Mouse (Mus musculus): Measurements from ENCODE around the gene Cenpv. TPM values are rescaled to one million over a fixed set of nuclear protein-coding genes. Genes with fewer than 3 reads are reported as not detected.

Gene Cenpv
- polyA plus RNA-seq, 1 experiment from 2014 or later = 15.9 TPM

GRCm38 (mm10) chr11:62497181-62497580, 41.9 kb downstream of the Cenpv start:
- H3K4me2 ChIP-seq = no peak overlapping the region
- H3K4me3 ChIP-seq = no peak overlapping the region
- peaks cover 8% of the 10 kb centered on the region for H3K4me1 ChIP-seq
- 72% methylated on average over 3 of the region's 3 CpGs for WGBS
- H3K27me3 ChIP-seq = no peaks in the 10 kb centered on the region
- no peak overlapping the region for H3K27ac ChIP-seq
- no peak for ATAC-seq (ENCODE audit: insufficient number of reproducible peaks, low FRiP score, low TSS enrichment, low read depth)
- no peaks in the 10 kb centered on the region for H3K9me3 ChIP-seq
- H3K36me3 ChIP-seq = no peaks in the 10 kb centered on the region
- no peak overlapping the region for H3K9ac ChIP-seq

GRCm38 (mm10) chr11:62496151-62496715, 42.8 kb downstream of the Cenpv start:
- WGBS = 57% methylated on average over 5 of the region's 5 CpGs
- Histone ChIP-seq H3K9ac (no peak overlapping the region), H3K4me1 (peaks cover 8% of the 10 kb centered on the region), H3K27ac (no peak overlapping the region), H3K4me3 (no peak overlapping the region), H3K4me2 (no peak overlapping the region), H3K27me3 (no peaks in the 10 kb centered on the region), H3K36me3 (no peaks in the 10 kb centered on the region), H3K9me3 (no peaks in the 10 kb centered on the region)
- no peak for ATAC-seq (ENCODE audit: insufficient number of reproducible peaks, low FRiP score, low TSS enrichment, low read depth)

- WGBS = 36% methylated on average over 9 of the region's 10 CpGs
- Histone ChIP-seq H3K27ac (no peak overlapping the region), H3K27me3 (no peaks in the 10 kb centered on the region), H3K36me3 (no peaks in the 10 kb centered on the region), H3K4me2 (no peak overlapping the region), H3K4me1 (peaks cover 8% of the 10 kb centered on the region), H3K4me3 (no peak overlapping the region), H3K9ac (no peak overlapping the region), H3K9me3 (no peaks in the 10 kb centered on the region)
- ATAC-seq (ENCODE audit: insufficient number of reproducible peaks, low FRiP score, low TSS enrichment, low read depth) = no peak
Observed at GRCm38 (mm10) chr11:62495276-62495801, 43.7 kb downstream of the Cenpv start.

GRCm38 (mm10) chr11:62494754-62495275, 44.2 kb downstream of the Cenpv start:
- no peak overlapping the region for H3K27ac ChIP-seq
- no peak for ATAC-seq (ENCODE audit: insufficient number of reproducible peaks, low FRiP score, low TSS enrichment, low read depth)
- H3K27me3 ChIP-seq = no peaks in the 10 kb centered on the region
- peaks cover 8% of the 10 kb centered on the region for H3K4me1 ChIP-seq
- no peak overlapping the region for H3K9ac ChIP-seq
- 11% methylated on average over 6 of the region's 6 CpGs for WGBS
- H3K4me3 ChIP-seq = no peak overlapping the region
- no peaks in the 10 kb centered on the region for H3K9me3 ChIP-seq
- no peaks in the 10 kb centered on the region for H3K36me3 ChIP-seq
- no peak overlapping the region for H3K4me2 ChIP-seq

GRCm38 (mm10) chr11:62493701-62494100, 45.4 kb downstream of the Cenpv start:
- Histone ChIP-seq H3K27me3 (no peaks in the 10 kb centered on the region), H3K9me3 (no peaks in the 10 kb centered on the region), H3K27ac (no peak overlapping the region), H3K4me1 (peaks cover 8% of the 10 kb centered on the region), H3K9ac (no peak overlapping the region), H3K4me2 (no peak overlapping the region), H3K36me3 (no peaks in the 10 kb centered on the region), H3K4me3 (no peak overlapping the region)
- 91% methylated on average over 6 of the region's 6 CpGs for WGBS
- no peak for ATAC-seq (ENCODE audit: insufficient number of reproducible peaks, low FRiP score, low TSS enrichment, low read depth)

- Histone ChIP-seq H3K4me1 (no peaks in the 10 kb centered on the region), H3K4me3 (no peak overlapping the region), H3K27ac (no peak overlapping the region), H3K27me3 (no peaks in the 10 kb centered on the region), H3K9me3 (no peaks in the 10 kb centered on the region), H3K36me3 (no peaks in the 10 kb centered on the region), H3K4me2 (no peak overlapping the region), H3K9ac (no peak overlapping the region)
- ATAC-seq (ENCODE audit: insufficient number of reproducible peaks, low FRiP score, low TSS enrichment, low read depth) = no peak
- WGBS = 90% methylated on average over 10 of the region's 10 CpGs
Observed at GRCm38 (mm10) chr11:62487540-62488350, 51.3 kb downstream of the Cenpv start.

GRCm38 (mm10) chr11:62486949-62487348, 52.1 kb downstream of the Cenpv start:
- H3K27me3 ChIP-seq = no peaks in the 10 kb centered on the region
- no peaks in the 10 kb centered on the region for H3K36me3 ChIP-seq
- 83% methylated on average over 1 of the region's 1 CpGs for WGBS
- H3K9ac ChIP-seq = no peak overlapping the region
- no peak overlapping the region for H3K4me3 ChIP-seq
- no peaks in the 10 kb centered on the region for H3K9me3 ChIP-seq
- no peak overlapping the region for H3K4me2 ChIP-seq
- H3K4me1 ChIP-seq = no peaks in the 10 kb centered on the region
- no peak for ATAC-seq (ENCODE audit: insufficient number of reproducible peaks, low FRiP score, low TSS enrichment, low read depth)
- H3K27ac ChIP-seq = no peak overlapping the region

GRCm38 (mm10) chr11:62479581-62479980, 59.5 kb downstream of the Cenpv start:
- Histone ChIP-seq H3K4me1 (peaks cover 4% of the 10 kb centered on the region; the same call in 1 of the 2 replicates), H3K4me2 (no peak overlapping the region), H3K9me3 (no peaks in the 10 kb centered on the region), H3K4me3 (no peak overlapping the region), H3K27ac (no peak overlapping the region), H3K27me3 (no peaks in the 10 kb centered on the region), H3K36me3 (no peaks in the 10 kb centered on the region), H3K9ac (no peak overlapping the region)
- WGBS = 86% methylated on average over 5 of the region's 5 CpGs
- no peak for ATAC-seq (ENCODE audit: insufficient number of reproducible peaks, low FRiP score, low TSS enrichment, low read depth)

- no peaks in the 10 kb centered on the region for H3K9me3 ChIP-seq
- peaks cover 4% of the 10 kb centered on the region; the same call in 1 of the 2 replicates for H3K4me1 ChIP-seq
- H3K9ac ChIP-seq = no peak overlapping the region
- no peaks in the 10 kb centered on the region for H3K36me3 ChIP-seq
- no peak for ATAC-seq (ENCODE audit: insufficient number of reproducible peaks, low FRiP score, low TSS enrichment, low read depth)
- H3K27ac ChIP-seq = no peak overlapping the region
- 66% methylated on average over 6 of the region's 6 CpGs for WGBS
- no peak overlapping the region for H3K4me2 ChIP-seq
- no peaks in the 10 kb centered on the region for H3K27me3 ChIP-seq
- H3K4me3 ChIP-seq = no peak overlapping the region
Observed at GRCm38 (mm10) chr11:62478931-62479330, 60.1 kb downstream of the Cenpv start.

- Histone ChIP-seq H3K36me3 (no peaks in the 10 kb centered on the region), H3K27ac (no peak overlapping the region), H3K4me1 (peaks cover 4% of the 10 kb centered on the region; the same call in 1 of the 2 replicates), H3K4me3 (no peak overlapping the region), H3K9me3 (no peaks in the 10 kb centered on the region), H3K9ac (no peak overlapping the region), H3K4me2 (no peak overlapping the region), H3K27me3 (no peaks in the 10 kb centered on the region)
- ATAC-seq (ENCODE audit: insufficient number of reproducible peaks, low FRiP score, low TSS enrichment, low read depth) = no peak
- WGBS = 91% methylated on average over 4 of the region's 4 CpGs
Observed at GRCm38 (mm10) chr11:62476156-62476555, 62.9 kb downstream of the Cenpv start.

Data from limb, embryonic 15.5 days (tissue).